Mouse (Mus musculus) thymus, postnatal 0 days (tissue): ENCODE data around the gene 2410015M20Rik. TPM values are rescaled to one million over a fixed set of nuclear protein-coding genes. Genes with fewer than 3 reads are reported as not detected.
"Not testable (repeated sequence)": the region's sequence is repeated elsewhere in the genome, so short reads cannot be mapped to it uniquely, and the experiment has no call there.

Experiments used
- DNase-seq: peaks from one replicate; pipeline ENCODE4 v3.0.0-alpha.2; 2015; ENCODE audit warnings: low spot score
- polyA plus RNA-seq: library from polyadenylated mRNA; unstranded; fragments of >200 nt; fragmentation: Nextera tagmentation; extraction: Ambion mirVana; gene quantifications from 2 replicates; pipeline ENCODE4 v1.2.1, GENCODE M21; 2015

2410015M20Rik gene
- 306 and 315 TPM in 2 replicates for polyA plus RNA-seq

- peak; percentile 95 for DNase-seq
Measured at GRCm38 (mm10) chr17:56609452-56610171, at the start of gene 2410015M20Rik. Gene 2410015M20Rik (minus strand): TSS chr17:56609771.

DNA sequence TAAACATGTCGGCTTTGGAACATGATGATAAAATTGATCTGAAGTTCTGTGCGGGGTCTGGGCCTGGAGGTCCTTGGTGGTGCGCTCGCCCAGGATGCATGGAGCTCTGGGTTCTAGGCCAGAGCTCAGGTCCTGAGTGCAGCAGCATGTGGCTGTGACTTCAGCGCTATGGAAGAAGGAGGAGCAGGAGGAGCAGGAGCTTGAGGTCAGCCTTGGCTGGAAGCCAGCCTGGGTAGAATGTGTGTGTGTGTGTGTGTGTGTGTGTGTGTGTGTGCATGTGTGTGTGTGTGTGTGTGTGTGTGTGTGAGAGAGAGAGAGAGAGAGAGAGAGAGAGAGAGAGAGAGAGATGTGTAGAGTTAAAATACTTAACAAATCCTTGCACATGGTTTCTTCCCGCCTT lies 46.6 kb upstream of the 2410015M20Rik start:
- no peak for DNase-seq

GRCm38 (mm10) chr17:56655311-56655710 lies 45.7 kb upstream of the 2410015M20Rik start:
- no peak for DNase-seq

DNA sequence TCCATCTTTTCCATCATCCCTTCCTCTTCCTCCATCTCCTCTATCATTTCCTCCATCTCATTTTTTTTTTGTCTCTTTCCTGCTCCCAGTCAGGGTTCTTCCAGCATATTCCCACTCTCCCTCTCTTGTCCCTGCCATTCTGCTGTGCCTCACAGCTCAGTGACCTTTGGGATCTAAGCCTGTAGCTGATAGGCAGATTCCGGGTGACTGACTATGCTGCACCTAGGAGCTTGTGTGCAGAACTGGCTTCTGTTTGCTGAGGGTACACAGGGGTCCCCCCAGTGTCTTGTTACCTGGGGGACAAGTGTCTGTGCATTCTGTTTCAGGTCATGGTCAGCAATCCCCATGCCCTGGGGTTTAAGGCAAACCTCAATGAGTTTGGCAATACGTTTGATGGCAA lies 45.2 kb upstream of the 2410015M20Rik start:
- no peak for DNase-seq

- DNase-seq, result no peak
Measured at GRCm38 (mm10) chr17:56651801-56652200, 42.2 kb upstream of the 2410015M20Rik start.

DNA sequence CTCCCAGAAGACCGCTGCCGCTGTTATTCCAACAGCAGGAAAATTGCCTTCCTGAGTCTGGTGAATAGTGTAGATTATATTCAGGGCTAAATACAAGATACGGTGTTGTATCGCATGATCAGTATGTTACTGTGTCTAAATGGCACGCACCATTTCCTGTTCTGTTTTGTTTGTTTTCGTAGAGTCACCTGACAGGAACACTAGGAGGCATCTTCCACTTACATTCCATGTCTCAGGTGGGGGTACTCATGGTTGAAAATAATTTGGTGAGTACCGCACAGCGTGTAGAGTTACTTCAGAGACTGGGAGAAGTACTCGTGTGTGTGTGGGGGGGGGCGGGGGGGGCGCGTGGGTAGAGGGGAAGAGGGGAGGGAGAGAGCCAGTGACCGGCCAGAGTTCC lies 38.0 kb upstream of the 2410015M20Rik start:
- DNase-seq, result no peak

GRCm38 (mm10) chr17:56643237-56643636 lies 33.7 kb upstream of the 2410015M20Rik start:
- DNase-seq, result no peak

DNA sequence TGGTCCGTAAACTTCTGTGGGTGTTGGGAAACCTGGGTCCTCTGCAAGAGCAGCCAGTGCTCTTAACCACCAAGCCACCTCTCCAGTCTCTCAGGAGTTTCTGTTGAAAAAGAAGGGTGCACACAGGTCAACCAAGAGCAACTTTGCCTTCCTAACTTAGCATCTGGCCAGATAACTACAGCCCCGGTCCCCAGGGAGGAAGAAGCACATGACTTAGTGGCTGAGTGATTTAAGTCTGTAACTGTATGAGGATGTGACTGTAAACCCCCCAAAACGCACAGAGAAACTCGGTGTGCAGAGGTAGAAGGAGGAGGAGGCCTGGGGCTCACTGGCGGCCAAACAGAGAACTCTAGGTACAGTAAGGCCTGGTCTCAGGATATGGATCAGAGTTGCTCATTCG lies 24.5 kb upstream of the 2410015M20Rik start:
- no peak for DNase-seq

DNA sequence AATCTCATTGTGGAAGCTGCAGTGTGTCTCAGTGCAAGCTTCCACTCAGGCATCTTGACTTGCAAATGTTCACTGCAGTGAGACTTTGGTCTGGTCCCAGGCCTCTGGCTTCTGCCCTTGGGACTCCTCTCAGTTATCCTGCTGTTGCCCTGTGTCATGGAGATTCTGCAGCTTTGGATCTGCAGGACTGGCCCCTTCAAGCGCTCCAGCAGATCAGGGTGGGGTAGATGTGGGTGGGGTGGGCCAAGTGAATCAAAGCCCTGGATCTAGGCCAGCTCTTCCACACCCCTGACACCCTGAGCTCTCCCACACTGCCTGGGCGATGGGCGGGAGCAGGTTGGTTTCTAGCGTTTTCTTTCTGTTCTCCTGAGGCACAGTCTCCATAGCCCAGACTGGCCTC lies 22.2 kb upstream of the 2410015M20Rik start:
- DNase-seq, result no peak

DNA sequence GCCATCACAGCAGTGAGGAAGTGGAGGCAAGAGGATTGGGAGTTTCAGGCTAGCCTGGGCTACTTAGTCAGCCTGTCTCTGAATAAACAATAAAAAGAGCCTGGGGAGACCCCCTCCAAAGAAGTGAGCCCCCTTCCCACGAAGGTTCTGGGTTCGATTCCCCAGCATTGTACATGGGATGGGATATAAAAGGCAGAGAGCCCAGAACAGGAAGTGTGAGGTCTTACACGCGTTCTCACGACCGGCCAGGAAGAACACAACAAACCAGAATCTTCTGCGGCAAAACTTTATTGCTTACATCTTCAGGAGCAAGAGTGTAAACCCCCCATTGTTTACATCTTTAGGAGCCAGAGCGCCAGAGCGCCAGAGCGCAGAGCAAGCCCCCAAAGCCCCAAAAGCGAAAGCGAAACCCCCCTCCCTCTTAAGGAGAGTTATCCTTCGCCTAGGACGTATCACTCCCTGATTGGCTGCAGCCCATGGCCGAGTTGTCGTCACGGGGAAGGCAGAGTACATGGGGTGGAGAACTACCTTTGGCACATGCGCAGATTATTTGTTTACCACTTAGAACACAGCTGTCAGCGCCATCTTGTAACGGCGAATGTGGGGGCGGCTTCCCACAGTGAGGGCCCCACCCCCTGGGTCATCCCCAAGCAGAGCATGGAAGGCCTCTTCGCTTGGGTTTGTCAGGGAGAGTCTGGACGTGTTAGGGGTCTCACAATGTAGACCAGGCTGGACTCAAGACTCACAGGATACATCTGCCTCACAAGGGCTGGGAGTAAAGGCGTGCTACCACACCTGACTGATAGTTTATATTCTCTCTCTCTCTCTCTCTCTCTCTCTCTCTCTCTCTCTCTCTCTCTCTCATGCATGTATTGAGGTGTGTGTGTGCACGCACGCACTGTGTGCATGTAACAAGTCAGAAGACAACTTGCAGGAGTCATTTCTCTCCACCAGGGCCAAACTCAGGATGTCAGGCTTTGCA lies 20.5 kb upstream of the 2410015M20Rik start:
- not testable (repeated sequence) for DNase-seq

DNA sequence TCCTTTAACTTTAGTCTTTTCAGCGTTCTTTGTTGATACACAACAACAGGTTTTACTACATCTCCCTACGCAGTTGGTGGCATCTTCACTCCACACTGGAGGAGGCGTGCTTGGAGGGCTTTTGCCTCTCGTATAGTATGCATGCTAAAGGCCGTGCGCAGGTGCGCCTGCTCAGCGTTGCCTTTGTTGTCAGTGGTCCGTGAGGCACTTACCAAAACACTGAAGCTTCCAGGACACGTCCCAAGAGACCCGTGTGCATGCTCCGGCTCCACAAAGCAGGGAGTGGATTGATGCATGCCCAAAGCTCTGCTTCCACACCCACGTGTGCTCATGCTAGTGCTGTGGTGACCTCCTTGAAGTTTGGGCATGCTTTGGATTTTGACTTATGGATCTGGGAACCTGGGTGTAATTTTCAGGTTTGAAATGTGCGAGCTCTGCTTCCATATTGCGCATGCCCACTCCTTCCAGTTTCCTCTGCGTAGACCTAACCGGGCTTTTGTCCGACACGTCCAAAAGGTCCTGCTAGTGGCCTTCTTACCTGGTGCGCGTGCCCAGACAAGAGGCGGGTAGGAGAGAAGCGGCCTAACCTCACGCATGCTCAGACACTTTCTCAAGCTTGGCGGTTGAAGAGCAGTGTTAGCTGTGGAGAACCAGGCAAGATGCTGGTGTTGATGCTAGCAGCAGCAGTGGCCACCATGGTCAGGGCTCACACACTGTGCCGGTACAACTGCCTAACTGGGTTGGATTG lies 18.1 kb upstream of the 2410015M20Rik start, which contains the start of gene Catsperd:
Gene Catsperd (plus strand): TSS at position 614 of the 748 bp plus-strand sequence.
- peak; percentile 35 for DNase-seq

DNA sequence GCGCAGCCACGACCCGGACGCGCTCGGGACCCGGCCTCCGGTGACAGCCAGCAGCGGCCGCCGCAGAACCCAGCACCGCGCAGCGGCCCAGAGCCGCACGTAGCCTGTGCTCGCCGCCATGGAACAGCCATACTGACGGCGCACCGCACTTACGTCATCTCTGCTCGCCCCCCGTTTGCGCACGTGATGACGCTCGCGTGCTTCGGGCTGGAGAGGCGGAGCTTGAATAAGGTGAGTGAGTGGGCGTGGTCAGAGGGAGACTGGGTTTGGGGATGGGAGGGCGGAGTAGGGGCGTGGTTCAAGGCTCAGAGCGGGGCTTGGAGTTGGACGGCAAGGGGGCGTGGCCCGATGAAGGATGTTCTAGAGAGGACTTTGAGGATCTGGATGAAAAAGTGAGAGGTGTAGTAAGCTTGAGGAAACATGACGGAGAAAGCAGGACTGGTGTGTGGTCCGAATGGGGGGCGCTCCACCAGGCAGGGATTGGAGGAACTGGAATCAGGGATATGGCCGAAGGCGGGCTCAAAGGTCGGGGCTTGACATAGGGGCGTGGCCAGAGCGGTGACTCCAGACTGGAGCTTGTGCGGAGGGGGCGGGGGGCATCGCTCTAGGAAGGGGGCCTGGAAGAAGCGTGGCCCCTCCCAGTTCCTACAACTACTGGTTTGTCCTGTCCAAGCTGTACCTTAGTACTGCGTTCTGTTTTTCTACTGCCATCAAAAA lies 17.3 kb upstream of the 2410015M20Rik start, which contains the start of gene Lonp1:
Gene Lonp1 (minus strand): TSS at position 134 of the 717 bp plus-strand sequence.
- DNase-seq, result peak; percentile 99

- DNase-seq, result no peak
Measured at GRCm38 (mm10) chr17:56626260-56626659, 16.7 kb upstream of the 2410015M20Rik start.

GRCm38 (mm10) chr17:56625495-56625894 lies 15.9 kb upstream of the 2410015M20Rik start:
- DNase-seq, result no peak

- no peak for DNase-seq
Measured at GRCm38 (mm10) chr17:56617628-56618027, 8.1 kb upstream of the 2410015M20Rik start.

DNA sequence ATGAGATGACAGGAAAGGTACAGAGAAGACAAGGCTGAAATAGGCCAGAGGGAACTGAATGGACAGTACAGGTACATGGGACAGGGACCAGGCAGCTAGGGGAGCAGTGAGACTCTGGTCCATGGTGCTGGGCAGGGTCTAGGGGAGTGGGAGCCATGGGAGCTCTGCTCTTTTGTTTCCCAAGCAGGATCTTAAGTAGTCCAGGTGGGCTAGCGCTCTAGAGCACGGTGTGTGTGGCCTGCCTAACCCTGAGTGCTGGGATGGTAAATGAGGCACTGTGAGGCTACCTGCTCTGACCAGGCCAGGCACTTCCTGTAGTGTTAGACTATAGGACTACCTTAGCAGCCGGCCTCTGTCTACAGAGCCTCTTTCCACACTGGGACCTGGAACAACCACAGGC lies 7.2 kb upstream of the 2410015M20Rik start:
- no peak for DNase-seq

GRCm38 (mm10) chr17:56615792-56616191 lies 6.2 kb upstream of the 2410015M20Rik start:
- DNase-seq, result no peak

DNA sequence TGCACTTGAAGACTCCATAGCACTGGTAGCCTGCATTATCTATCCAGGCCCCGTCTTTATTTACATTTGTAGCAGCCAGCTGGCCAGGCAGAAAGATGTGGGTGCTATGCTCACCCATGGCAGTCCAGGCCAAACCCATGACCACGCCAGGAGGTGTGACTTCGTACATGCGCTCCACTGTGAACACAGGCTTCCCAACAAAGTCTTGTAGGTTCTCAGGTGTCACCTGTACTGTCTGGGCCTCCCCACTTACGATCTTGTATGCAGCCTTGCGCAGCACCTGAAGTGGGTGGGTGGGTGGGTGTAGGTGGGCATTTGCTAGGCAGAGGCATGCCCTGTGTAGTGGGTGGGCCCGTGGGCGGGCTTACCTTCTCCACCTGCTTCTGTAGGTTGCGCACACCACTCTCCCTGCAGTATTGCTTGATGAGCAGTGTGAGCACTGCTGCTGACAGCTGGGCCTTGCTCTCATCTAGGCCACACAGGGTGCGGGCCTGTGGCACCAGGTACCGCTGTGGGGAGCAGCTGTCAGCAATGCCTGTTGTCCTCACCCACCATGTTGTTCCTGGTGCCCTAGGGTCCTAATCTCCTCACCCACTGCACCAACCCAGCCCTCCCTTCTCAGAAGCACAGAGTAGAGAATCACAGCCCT lies 5.7 kb upstream of the 2410015M20Rik start:
- no peak for DNase-seq

DNA sequence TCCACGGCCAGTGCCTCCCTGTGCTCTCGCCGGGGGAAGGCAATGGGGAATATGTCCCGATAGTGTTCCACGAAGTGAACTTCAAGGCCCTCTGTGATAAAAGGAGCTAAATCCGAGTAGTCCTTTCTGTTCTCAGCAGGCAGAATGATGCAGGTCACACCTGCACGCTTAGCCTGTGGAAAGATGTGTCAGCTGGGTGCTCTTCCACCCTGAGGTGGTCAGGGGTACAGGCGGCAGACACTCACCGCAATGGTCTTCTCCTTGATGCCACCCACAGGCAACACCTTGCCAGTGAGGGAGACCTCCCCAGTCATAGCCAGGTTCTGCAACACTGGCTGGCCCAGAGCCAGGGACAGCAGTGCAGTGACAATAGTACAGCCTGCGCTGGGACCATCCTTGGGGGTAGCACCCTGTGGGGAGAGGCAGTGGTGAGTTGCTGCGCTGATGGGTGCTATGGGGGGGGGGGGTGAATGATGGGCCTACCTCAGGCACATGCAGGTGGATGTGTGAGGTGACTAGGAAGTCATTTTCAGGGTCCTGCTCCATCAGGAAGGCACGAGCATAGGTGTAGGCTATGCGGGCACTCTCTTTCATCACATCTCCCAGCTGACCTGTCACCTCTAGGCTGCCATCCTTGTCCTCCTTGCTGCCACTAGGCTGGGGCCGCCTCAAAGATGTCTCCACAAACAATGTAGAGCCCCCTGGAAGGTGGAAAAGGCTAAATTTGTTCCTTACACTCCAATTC lies 5.0 kb upstream of the 2410015M20Rik start:
- DNase-seq, result no peak
